Mouse (Mus musculus): Measurements from ENCODE around the gene Mcm5. TPM values are rescaled to one million over a fixed set of nuclear protein-coding genes. Genes with fewer than 3 reads are reported as not detected.

Mcm5 gene
- total and polyA plus RNA-seq, 3 experiments: 397 to 459 TPM; not detected in 1

DNA sequence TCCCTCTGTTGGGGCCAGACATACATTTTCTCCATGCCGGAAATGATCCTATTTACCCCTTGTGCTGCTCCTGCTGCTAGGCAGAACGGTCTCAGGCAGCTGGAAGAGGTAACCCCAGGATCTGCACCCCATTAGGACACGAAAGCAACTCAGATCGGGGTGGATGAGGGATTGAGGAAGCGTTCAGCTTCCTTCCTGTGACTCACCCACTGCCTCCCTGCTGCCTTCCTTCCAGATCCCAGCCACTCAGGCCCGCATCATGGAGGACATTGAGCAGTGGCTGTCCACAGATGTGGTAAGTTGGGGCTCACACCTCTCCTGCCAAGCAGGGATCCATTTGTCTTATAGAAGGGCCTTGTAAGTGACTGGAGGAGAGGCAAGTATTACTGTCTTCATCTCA lies 42.1 kb upstream of the Mcm5 start:
- Histone ChIP-seq H3K79me2 (ENCODE audit: control insufficient read depth, insufficient read depth, low read length, poor library complexity) (no peaks in the 10 kb centered on the region), H3K27ac (ENCODE audit: control insufficient read depth, low read depth, low read length) (no peak overlapping the region), H3K9me3 (replicated peaks; ENCODE audit: insufficient read depth, low read length) (no peaks in the 10 kb centered on the region), H3K27me3 (ENCODE audit: control insufficient read depth in 1 of 2, insufficient read depth in 2 of 2, low read length in 2 of 2) (no peaks in the 10 kb centered on the region), H3K9ac (ENCODE audit: control insufficient read depth, low read depth, low read length, poor library complexity, severe bottlenecking) (no peak overlapping the region), H3K4me3 (ENCODE audit: control insufficient read depth in 1 of 2, insufficient read depth in 1 of 2, low read depth in 2 of 2, low read length in 2 of 2) (no peak overlapping the region), H3K4me1 (ENCODE audit: control insufficient read depth in 1 of 2, insufficient read depth in 2 of 2, low read length in 2 of 2) (no peaks in the 10 kb centered on the region; a peak in 1 of 4 replicates), H3K36me3 (ENCODE audit: control insufficient read depth in 1 of 2, insufficient read depth in 2 of 2, low read length in 2 of 2) (no peaks in the 10 kb centered on the region)
- TF ChIP-seq NRF1 (IDR thresholded peaks at IDR 0.05; ENCODE audit: insufficient read depth, low read depth, low read length, poor library complexity, severe bottlenecking) (no peak), MAFK (IDR thresholded peaks at IDR 0.05; ENCODE audit: borderline replicate concordance, low read depth, low read length) (no peak), CHD2 (IDR thresholded peaks at IDR 0.05; ENCODE audit: low read length) (no peak), TAL1 (IDR thresholded peaks at IDR 0.05; ENCODE audit: low read length) (no peak), BHLHE40 (IDR thresholded peaks at IDR 0.05; ENCODE audit: borderline replicate concordance, low read depth, low read length) (no peak), GATA1 (IDR thresholded peaks at IDR 0.05; ENCODE audit: low read depth, low read length) (no peak), E2F4 (IDR thresholded peaks at IDR 0.05; ENCODE audit: borderline replicate concordance, low read depth, low read length) (no peak), TBP (IDR thresholded peaks at IDR 0.05; ENCODE audit: low read depth, low read length) (no peak), CTCF (IDR thresholded peaks at IDR 0.05 in 2 of 3, conservative IDR thresholded peaks at IDR 0.05 in 1 of 3; ENCODE audit: control insufficient read depth in 1 of 3, insufficient read depth in 1 of 3, low read depth in 2 of 3, low read length in 3 of 3, poor library complexity in 1 of 3, severe bottlenecking in 1 of 3) (no peak), HCFC1 (IDR thresholded peaks at IDR 0.05; ENCODE audit: low read depth, low read length) (no peak), MEF2A (IDR thresholded peaks at IDR 0.05; ENCODE audit: extremely low read depth, insufficient replicate concordance, low read depth, low read length, poor library complexity, severe bottlenecking) (no peak)
- no peak for DNase-seq (ENCODE audit: low read depth, low spot score)

DNA sequence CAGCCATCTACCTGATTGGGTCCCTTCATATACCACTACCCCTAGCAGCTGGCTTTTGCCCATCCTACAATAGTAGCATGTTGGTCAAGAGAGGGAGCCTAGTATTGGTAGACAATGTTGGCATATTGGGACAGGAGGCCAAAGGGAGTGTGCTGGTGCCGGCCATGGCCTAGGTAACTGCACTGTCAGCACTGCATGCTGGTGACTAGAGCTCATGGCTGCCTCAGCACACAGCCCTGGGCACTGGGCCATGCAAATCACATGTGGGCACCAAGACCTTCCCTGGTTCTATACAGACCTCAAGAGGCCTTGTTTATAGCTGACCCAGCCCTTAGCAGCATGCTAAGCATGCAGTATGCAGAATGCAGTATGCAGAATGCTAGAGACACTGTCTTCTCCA lies 39.1 kb upstream of the Mcm5 start:
- no peaks in the 10 kb centered on the region for H3K27me3 ChIP-seq (ENCODE audit: control insufficient read depth in 1 of 2, insufficient read depth in 2 of 2, low read length in 2 of 2)
- no peak overlapping the region for H3K9ac ChIP-seq (ENCODE audit: control insufficient read depth, low read depth, low read length, poor library complexity, severe bottlenecking)
- H3K9me3 ChIP-seq (replicated peaks; ENCODE audit: insufficient read depth, low read length): no peaks in the 10 kb centered on the region
- no peak overlapping the region for H3K4me3 ChIP-seq (ENCODE audit: control insufficient read depth in 1 of 2, insufficient read depth in 1 of 2, low read depth in 2 of 2, low read length in 2 of 2)
- TF ChIP-seq SMC3 (IDR thresholded peaks at IDR 0.05; ENCODE audit: low read depth, low read length) (no peak), KAT2A (conservative IDR thresholded peaks at IDR 0.05; ENCODE audit: low read depth, low read length) (no peak), CTCF (IDR thresholded peaks at IDR 0.05 in 2 of 3, conservative IDR thresholded peaks at IDR 0.05 in 1 of 3; ENCODE audit: control insufficient read depth in 1 of 3, insufficient read depth in 1 of 3, low read depth in 2 of 3, low read length in 3 of 3, poor library complexity in 1 of 3, severe bottlenecking in 1 of 3) (no peak), POLR2AphosphoS5 (IDR thresholded peaks at IDR 0.05; ENCODE audit: borderline replicate concordance, low read depth, low read length) (no peak), USF1 (IDR thresholded peaks at IDR 0.05; ENCODE audit: low read depth, low read length) (no peak), ZC3H11A (IDR thresholded peaks at IDR 0.05; ENCODE audit: low read depth, low read length) (no peak), MEF2A (IDR thresholded peaks at IDR 0.05; ENCODE audit: extremely low read depth, insufficient replicate concordance, low read depth, low read length, poor library complexity, severe bottlenecking) (no peak)
- H3K36me3 ChIP-seq (ENCODE audit: control insufficient read depth in 1 of 2, insufficient read depth in 2 of 2, low read length in 2 of 2): no peaks in the 10 kb centered on the region
- H3K79me2 ChIP-seq (ENCODE audit: control insufficient read depth, insufficient read depth, low read length, poor library complexity): no peaks in the 10 kb centered on the region
- no peak for DNase-seq (ENCODE audit: low read depth, low spot score)
- no peaks in the 10 kb centered on the region; a peak in 1 of 4 replicates for H3K4me1 ChIP-seq (ENCODE audit: control insufficient read depth in 1 of 2, insufficient read depth in 2 of 2, low read length in 2 of 2)
- H3K27ac ChIP-seq (ENCODE audit: control insufficient read depth, low read depth, low read length): no peak overlapping the region

Measured in MEL (cell line).